Mouse (Mus musculus): ENCODE measurements at regions not wholly inside any gene's neighbourhood (a gene's known extent, or its start where the extent isn't known, plus 50 kb on each side); places are given as distances from the start of the nearest gene placed in this dataset.
A peak's percentile ranks its signal among the peaks of the same experiment; 100 is the strongest.

GRCm38 (mm10) chr10:43718768-43719167 lies 140.7 kb downstream of the Cd24a start:
- ATAC-seq (ENCODE audit: low FRiP score) (no peak), DNase-seq (ENCODE audit: low spot score) (no peak)
- H3K27ac ChIP-seq (ENCODE audit: low read depth, low read length) = no peak overlapping the region
- no peaks in the 10 kb centered on the region for H3K36me3 ChIP-seq (ENCODE audit: insufficient read depth, low read length)
- WGBS = 63% methylated on average over 13 of the region's 13 CpGs
- no peak overlapping the region for H3K4me3 ChIP-seq (ENCODE audit: low read depth, low read length)
- no peaks in the 10 kb centered on the region for H3K27me3 ChIP-seq (ENCODE audit: insufficient read depth, low read length)
- H3K9ac ChIP-seq (replicated peaks; ENCODE audit: low read length, poor library complexity, severe bottlenecking) = no peak overlapping the region
- TF ChIP-seq CTCF (IDR thresholded peaks at IDR 0.05) = no peak
- no peak overlapping the region for H3K4me2 ChIP-seq (ENCODE audit: low read depth, low read length, poor library complexity, severe bottlenecking)
- H3K4me1 ChIP-seq (ENCODE audit: insufficient read depth, low read length) = peaks cover 4% of the 10 kb centered on the region; the same call in 1 of the 2 replicates
- H3K9me3 ChIP-seq (ENCODE audit: low read length) = no peaks in the 10 kb centered on the region

GRCm38 (mm10) chr10:43721356-43721755 lies 143.3 kb downstream of the Cd24a start:
- Histone ChIP-seq H3K27ac (ENCODE audit: low read depth, low read length) (no peak overlapping the region), H3K36me3 (ENCODE audit: insufficient read depth, low read length) (no peaks in the 10 kb centered on the region), H3K9me3 (ENCODE audit: low read length) (no peaks in the 10 kb centered on the region), H3K4me1 (ENCODE audit: insufficient read depth, low read length) (peaks cover 4% of the 10 kb centered on the region; the same call in 1 of the 2 replicates), H3K27me3 (ENCODE audit: insufficient read depth, low read length) (no peaks in the 10 kb centered on the region), H3K9ac (replicated peaks; ENCODE audit: low read length, poor library complexity, severe bottlenecking) (no peak overlapping the region), H3K4me3 (ENCODE audit: low read depth, low read length) (no peak overlapping the region), H3K4me2 (ENCODE audit: low read depth, low read length, poor library complexity, severe bottlenecking) (no peak overlapping the region)
- no peak for TF ChIP-seq CTCF (IDR thresholded peaks at IDR 0.05)
- DNase-seq (ENCODE audit: low spot score) = no peak
- 75% methylated on average over 4 of the region's 4 CpGs for WGBS
- no peak for ATAC-seq (ENCODE audit: low FRiP score)

GRCm38 (mm10) chr10:43722164-43722563 lies 144.1 kb downstream of the Cd24a start:
- DNase-seq (ENCODE audit: low spot score) = no peak
- no peak overlapping the region for H3K27ac ChIP-seq (ENCODE audit: low read depth, low read length)
- 0 out of 2 replicates have a peak overlapping the region, but pooled peaks have one; percentile 30 for H3K4me3 ChIP-seq (ENCODE audit: low read depth, low read length)
- no peak for ATAC-seq (ENCODE audit: low FRiP score)
- WGBS = 1% methylated on average over 3 of the region's 3 CpGs
- peaks cover 4% of the 10 kb centered on the region; the same call in 1 of the 2 replicates for H3K4me1 ChIP-seq (ENCODE audit: insufficient read depth, low read length)
- no peaks in the 10 kb centered on the region for H3K36me3 ChIP-seq (ENCODE audit: insufficient read depth, low read length)
- TF ChIP-seq CTCF (IDR thresholded peaks at IDR 0.05) = no peak
- peak overlapping the region; percentile 79 for H3K4me2 ChIP-seq (ENCODE audit: low read depth, low read length, poor library complexity, severe bottlenecking)
- no peaks in the 10 kb centered on the region for H3K9me3 ChIP-seq (ENCODE audit: low read length)
- H3K27me3 ChIP-seq (ENCODE audit: insufficient read depth, low read length) = no peaks in the 10 kb centered on the region
- H3K9ac ChIP-seq (replicated peaks; ENCODE audit: low read length, poor library complexity, severe bottlenecking) = no peak overlapping the region

GRCm38 (mm10) chr10:43722711-43723614 lies 144.9 kb downstream of the Cd24a start:
- no peak for TF ChIP-seq CTCF (IDR thresholded peaks at IDR 0.05)
- Histone ChIP-seq H3K4me1 (ENCODE audit: insufficient read depth, low read length) (peaks cover 4% of the 10 kb centered on the region; the same call in 1 of the 2 replicates), H3K36me3 (ENCODE audit: insufficient read depth, low read length) (no peaks in the 10 kb centered on the region), H3K9ac (replicated peaks; ENCODE audit: low read length, poor library complexity, severe bottlenecking) (peak overlapping the region; percentile 19; the same call in 1 of the 2 replicates), H3K27ac (ENCODE audit: low read depth, low read length) (no peak overlapping the region), H3K27me3 (ENCODE audit: insufficient read depth, low read length) (no peaks in the 10 kb centered on the region), H3K9me3 (ENCODE audit: low read length) (no peaks in the 10 kb centered on the region), H3K4me3 (ENCODE audit: low read depth, low read length) (peak overlapping the region; percentile 30), H3K4me2 (ENCODE audit: low read depth, low read length, poor library complexity, severe bottlenecking) (peak overlapping the region; percentile 79)
- DNase-seq (ENCODE audit: low spot score) (peak; percentile 41), ATAC-seq (ENCODE audit: low FRiP score) (peak; percentile 57; the same call in 1 of the 2 replicates)
- 2% methylated on average over 23 of the region's 23 CpGs for WGBS

- Histone ChIP-seq H3K9ac (replicated peaks; ENCODE audit: low read length, poor library complexity, severe bottlenecking) (peak overlapping the region; percentile 19; the same call in 1 of the 2 replicates), H3K27ac (ENCODE audit: low read depth, low read length) (no peak overlapping the region), H3K36me3 (ENCODE audit: insufficient read depth, low read length) (no peaks in the 10 kb centered on the region), H3K4me2 (ENCODE audit: low read depth, low read length, poor library complexity, severe bottlenecking) (peak overlapping the region; percentile 79), H3K4me1 (ENCODE audit: insufficient read depth, low read length) (peaks cover 4% of the 10 kb centered on the region; the same call in 1 of the 2 replicates), H3K9me3 (ENCODE audit: low read length) (no peaks in the 10 kb centered on the region), H3K4me3 (ENCODE audit: low read depth, low read length) (peak overlapping the region; percentile 30), H3K27me3 (ENCODE audit: insufficient read depth, low read length) (no peaks in the 10 kb centered on the region)
- ATAC-seq (ENCODE audit: low FRiP score) (no peak), DNase-seq (ENCODE audit: low spot score) (no peak)
- WGBS = 2% methylated on average over 12 of the region's 12 CpGs
- TF ChIP-seq CTCF (IDR thresholded peaks at IDR 0.05) = no peak
These were observed 145.5 kb downstream of the Cd24a start for GRCm38 (mm10) chr10:43723615-43723937.

GRCm38 (mm10) chr10:43727746-43728145 lies 149.7 kb downstream of the Cd24a start:
- no peak for DNase-seq (ENCODE audit: low spot score)
- H3K4me3 ChIP-seq (ENCODE audit: low read depth, low read length) = no peak overlapping the region
- peaks cover 4% of the 10 kb centered on the region; the same call in 1 of the 2 replicates for H3K4me1 ChIP-seq (ENCODE audit: insufficient read depth, low read length)
- no peaks in the 10 kb centered on the region for H3K36me3 ChIP-seq (ENCODE audit: insufficient read depth, low read length)
- no peak overlapping the region for H3K9ac ChIP-seq (replicated peaks; ENCODE audit: low read length, poor library complexity, severe bottlenecking)
- TF ChIP-seq CTCF (IDR thresholded peaks at IDR 0.05) = no peak
- no peaks in the 10 kb centered on the region for H3K27me3 ChIP-seq (ENCODE audit: insufficient read depth, low read length)
- 86% methylated on average over 6 of the region's 6 CpGs for WGBS
- H3K27ac ChIP-seq (ENCODE audit: low read depth, low read length) = no peak overlapping the region
- H3K9me3 ChIP-seq (ENCODE audit: low read length) = no peaks in the 10 kb centered on the region
- no peak for ATAC-seq (ENCODE audit: low FRiP score)
- H3K4me2 ChIP-seq (ENCODE audit: low read depth, low read length, poor library complexity, severe bottlenecking) = no peak overlapping the region

All from midbrain, postnatal 0 days (tissue).